Mouse (Mus musculus): Measurements from ENCODE around the gene Fn3krp. TPM values are rescaled to one million over a fixed set of nuclear protein-coding genes. Genes with fewer than 3 reads are reported as not detected.

Fn3krp gene
- total and polyA plus RNA-seq, 2 experiments from 2014 or later = 8.4 to 25.2 TPM

DNA sequence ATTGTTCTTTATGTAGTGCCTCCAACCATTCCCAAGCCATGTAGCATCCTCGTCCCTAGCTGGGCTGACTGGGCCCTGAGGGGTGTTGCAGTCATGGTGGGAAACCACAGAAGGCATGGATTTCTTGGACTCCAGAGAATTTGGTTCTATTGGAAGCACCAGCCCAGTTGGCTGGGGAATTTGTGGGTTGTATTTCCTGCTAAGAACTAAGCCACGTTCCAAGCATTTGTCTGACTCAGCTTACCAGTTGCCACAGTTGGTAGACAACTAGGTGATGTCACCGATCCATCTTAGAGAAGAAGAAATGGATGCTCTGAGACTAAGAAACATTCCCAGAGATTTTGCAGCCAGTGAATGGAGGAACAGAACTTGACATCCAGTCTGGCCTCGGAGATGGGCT, 20.5 kb downstream of the Fn3krp start:
- WGBS = 92% methylated on average over 4 of the region's 4 CpGs
- H3K27me3 ChIP-seq (ENCODE audit: insufficient read depth, low read length) = no peaks in the 10 kb centered on the region
- no peak for ATAC-seq
- H3K4me2 ChIP-seq (ENCODE audit: low read depth, low read length) = no peak overlapping the region
- H3K9me3 ChIP-seq (ENCODE audit: low read length) = no peaks in the 10 kb centered on the region
- no peak for TF ChIP-seq CTCF (IDR thresholded peaks at IDR 0.05; ENCODE audit: low read depth)
- DNase-seq (ENCODE audit: low spot score) = no peak
- H3K9ac ChIP-seq (replicated peaks; ENCODE audit: low read length) = no peak overlapping the region
- H3K36me3 ChIP-seq (ENCODE audit: insufficient read depth, low read length) = no peaks in the 10 kb centered on the region
- no peaks in the 10 kb centered on the region for H3K4me1 ChIP-seq (ENCODE audit: insufficient read depth, low read length)
- H3K27ac ChIP-seq = no peak overlapping the region
- no peak overlapping the region for H3K4me3 ChIP-seq (ENCODE audit: low read length)

DNA sequence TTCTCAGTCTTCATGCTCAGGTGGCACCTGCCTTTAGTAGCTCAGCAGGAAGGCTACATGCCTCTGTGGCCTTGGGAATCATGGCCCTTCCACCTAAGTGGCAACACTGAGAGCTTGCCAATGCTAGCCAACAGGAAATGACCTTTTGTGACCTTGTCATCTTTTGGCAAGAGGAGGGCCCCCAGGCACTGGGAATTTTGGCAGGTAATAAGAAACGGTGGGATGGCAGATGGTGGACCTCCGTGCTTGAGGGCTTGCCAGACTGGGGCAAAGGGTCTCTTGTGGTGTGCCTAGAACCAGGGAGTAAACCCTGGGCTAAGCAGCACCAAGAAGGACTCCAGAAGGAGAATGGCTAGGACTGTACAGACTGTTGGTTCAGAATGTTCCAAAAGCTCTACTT, 20.9 kb downstream of the Fn3krp start:
- Histone ChIP-seq H3K4me2 (ENCODE audit: low read depth, low read length) (no peak overlapping the region), H3K36me3 (ENCODE audit: insufficient read depth, low read length) (no peaks in the 10 kb centered on the region), H3K27me3 (ENCODE audit: insufficient read depth, low read length) (no peaks in the 10 kb centered on the region), H3K9me3 (ENCODE audit: low read length) (no peaks in the 10 kb centered on the region), H3K9ac (replicated peaks; ENCODE audit: low read length) (no peak overlapping the region), H3K4me1 (ENCODE audit: insufficient read depth, low read length) (no peaks in the 10 kb centered on the region), H3K27ac (no peak overlapping the region), H3K4me3 (ENCODE audit: low read length) (no peak overlapping the region)
- no peak for DNase-seq (ENCODE audit: low spot score)
- no peak for ATAC-seq
- no peak for TF ChIP-seq CTCF (IDR thresholded peaks at IDR 0.05; ENCODE audit: low read depth)
- WGBS = 73% methylated on average over 2 of the region's 2 CpGs

DNA sequence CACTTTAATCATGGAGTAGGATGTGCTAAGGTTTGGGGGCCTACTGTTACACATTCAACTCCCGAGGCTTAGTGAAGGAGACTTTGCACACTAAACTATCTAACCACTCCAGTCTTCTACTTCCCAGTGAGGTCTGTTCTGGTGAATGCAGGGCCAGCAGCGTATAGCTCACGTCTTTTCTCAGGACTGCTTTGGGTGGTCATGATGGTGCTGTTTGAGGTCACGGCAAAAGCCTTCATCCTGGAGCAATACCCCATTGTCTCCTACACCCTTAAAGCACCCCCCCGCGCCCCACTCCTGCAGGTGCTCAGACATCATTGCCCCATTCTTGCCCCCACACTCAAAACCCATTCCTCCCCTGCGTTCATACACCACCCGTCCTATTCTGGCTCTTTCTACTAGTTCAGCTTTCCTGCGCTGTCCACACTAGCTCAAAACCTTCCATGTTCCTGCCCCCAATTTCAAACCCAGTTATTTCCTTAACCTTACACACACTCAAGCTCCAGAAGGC, 30.1 kb downstream of the Fn3krp start:
- H3K4me1 ChIP-seq (ENCODE audit: insufficient read depth, low read length) = peaks cover 11% of the 10 kb centered on the region; the same call in 1 of the 2 replicates
- ATAC-seq = no peak; the same call in none of the 2 replicates
- no peaks in the 10 kb centered on the region for H3K27me3 ChIP-seq (ENCODE audit: insufficient read depth, low read length)

GRCm38 (mm10) chr11:121451753-121452635, 30.8 kb downstream of the Fn3krp start, which contains the start of gene Tbcd:
TSS of gene Tbcd (plus strand) at chr11:121451949.
- H3K36me3 ChIP-seq (ENCODE audit: insufficient read depth, low read length) = no peaks in the 10 kb centered on the region
- TF ChIP-seq CTCF (IDR thresholded peaks at IDR 0.05; ENCODE audit: low read depth) = peak; percentile 40
- ATAC-seq = peak; percentile 95
- H3K4me1 ChIP-seq (ENCODE audit: insufficient read depth, low read length) = peaks cover 11% of the 10 kb centered on the region; the same call in 1 of the 2 replicates
- peak within 1 kb of the TSS; percentile 84 for H3K4me3 ChIP-seq (ENCODE audit: low read length)
- H3K27ac ChIP-seq = peak within 1 kb of the TSS; percentile 77
- peak; percentile 96 for DNase-seq (ENCODE audit: low spot score)
- H3K9me3 ChIP-seq (ENCODE audit: low read length) = no peaks in the 10 kb centered on the region
- under 1% methylated on average over 58 of the region's 58 CpGs for WGBS
- H3K27me3 ChIP-seq (ENCODE audit: insufficient read depth, low read length) = no peaks in the 10 kb centered on the region
- H3K4me2 ChIP-seq (ENCODE audit: low read depth, low read length) = peak within 1 kb of the TSS; percentile 78
- peak within 1 kb of the TSS; percentile 75 for H3K9ac ChIP-seq (replicated peaks; ENCODE audit: low read length)

More for the DNA sequence above, 30.1 kb downstream of the Fn3krp start:
- Histone ChIP-seq H3K9me3 (ENCODE audit: low read length) (no peaks in the 10 kb centered on the region), H3K27ac (peak overlapping the region; percentile 77), H3K9ac (replicated peaks; ENCODE audit: low read length) (peak overlapping the region; percentile 75), H3K4me3 (ENCODE audit: low read length) (peak overlapping the region; percentile 84), H3K36me3 (ENCODE audit: insufficient read depth, low read length) (no peaks in the 10 kb centered on the region), H3K4me2 (ENCODE audit: low read depth, low read length) (peak overlapping the region; percentile 78)
- no peak for DNase-seq (ENCODE audit: low spot score)
- WGBS = 13% methylated on average over 9 of the region's 9 CpGs
- TF ChIP-seq CTCF (IDR thresholded peaks at IDR 0.05; ENCODE audit: low read depth) = no peak

GRCm38 (mm10) chr11:121457874-121458273, 36.7 kb downstream of the Fn3krp start:
- Histone ChIP-seq H3K27ac (no peak overlapping the region), H3K4me3 (ENCODE audit: low read length) (no peak overlapping the region), H3K4me1 (ENCODE audit: insufficient read depth, low read length) (peaks cover 6% of the 10 kb centered on the region; the same call in 1 of the 2 replicates), H3K36me3 (ENCODE audit: insufficient read depth, low read length) (peaks cover 32% of the 10 kb centered on the region), H3K9me3 (ENCODE audit: low read length) (no peaks in the 10 kb centered on the region), H3K27me3 (ENCODE audit: insufficient read depth, low read length) (no peaks in the 10 kb centered on the region), H3K9ac (replicated peaks; ENCODE audit: low read length) (no peak overlapping the region), H3K4me2 (ENCODE audit: low read depth, low read length) (no peak overlapping the region)
- ATAC-seq (no peak), DNase-seq (ENCODE audit: low spot score) (no peak)
- 91% methylated on average over 3 of the region's 3 CpGs for WGBS
- TF ChIP-seq CTCF (IDR thresholded peaks at IDR 0.05; ENCODE audit: low read depth) = no peak; the same call in 1 of the 2 replicates

DNA sequence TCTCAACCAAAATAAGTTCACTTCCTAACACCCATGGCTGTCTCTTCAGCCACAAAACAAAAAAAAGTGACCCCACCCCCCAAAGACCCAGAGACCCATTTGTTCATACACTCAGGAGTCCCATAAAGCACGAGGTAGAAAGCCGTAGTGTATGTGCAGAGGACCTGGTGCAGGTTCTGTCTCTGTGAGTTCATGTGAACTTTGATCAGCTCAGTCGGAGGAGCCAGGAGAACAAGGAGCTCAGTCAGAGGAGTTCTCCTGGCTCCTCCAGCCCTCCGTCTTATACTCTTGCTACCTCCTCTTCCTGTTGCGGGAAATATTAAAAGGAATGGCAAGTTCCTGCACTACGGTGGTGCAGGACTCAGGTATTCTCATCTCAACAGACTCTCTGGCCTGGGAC, 46.2 kb downstream of the Fn3krp start:
- ATAC-seq (no peak), DNase-seq (ENCODE audit: low spot score) (no peak)
- Histone ChIP-seq H3K27ac (no peak overlapping the region), H3K4me3 (ENCODE audit: low read length) (no peak overlapping the region), H3K27me3 (ENCODE audit: insufficient read depth, low read length) (no peaks in the 10 kb centered on the region), H3K36me3 (ENCODE audit: insufficient read depth, low read length) (peaks cover 32% of the 10 kb centered on the region), H3K9me3 (ENCODE audit: low read length) (no peaks in the 10 kb centered on the region), H3K4me1 (ENCODE audit: insufficient read depth, low read length) (no peaks in the 10 kb centered on the region), H3K9ac (replicated peaks; ENCODE audit: low read length) (no peak overlapping the region), H3K4me2 (ENCODE audit: low read depth, low read length) (no peak overlapping the region)
- no peak for TF ChIP-seq CTCF (IDR thresholded peaks at IDR 0.05; ENCODE audit: low read depth)
- WGBS = 90% methylated on average over 6 of the region's 6 CpGs
